Mouse (Mus musculus): ENCODE measurements at regions not wholly inside any gene's neighbourhood (a gene's known extent, or its start where the extent isn't known, plus 50 kb on each side); places are given as distances from the start of the nearest gene placed in this dataset.

GRCm38 (mm10) chr12:54442408-54442807, 214.0 kb downstream of the Sptssa start:
- no peak for TF ChIP-seq CTCF (IDR thresholded peaks at IDR 0.05; ENCODE audit: extremely low read depth, insufficient read length, insufficient replicate concordance, low read depth, low read length)
- TF ChIP-seq POLR2A (IDR thresholded peaks at IDR 0.05; ENCODE audit: low read depth, low read length), result no peak
